Comparison of ENCODE assay signal across 8 mouse cellular contexts in genomic region chrX:101429976-101430375, GRCm38 (mm10). TPM values are rescaled to one million over a fixed set of nuclear protein-coding genes. Genes with fewer than 3 reads are reported as not detected.
A peak's percentile ranks its signal among the peaks of the same experiment; 100 is the strongest.
DNase-seq lines count a peak whose midpoint lies in the region; ATAC-seq and TF ChIP-seq lines count a peak whose summit lies in the region.

No protein-coding gene starts in this region.

- TF ChIP-seq POLR2A in heart, adult 2 months (IDR thresholded peaks at IDR 0.05; ENCODE audit: insufficient read depth, low read depth, low read length): no peak

- no peak for TF ChIP-seq CTCF in heart, adult 2 months (IDR thresholded peaks at IDR 0.05)

- peak; percentile 6 for ATAC-seq in common myeloid progenitor, adult 5-6 weeks (replicated peaks; ENCODE audit: low read depth, poor library complexity, severe bottlenecking)
- peak; percentile 68 for ATAC-seq in hindbrain, embryonic 12.5 days (ENCODE audit: low FRiP score)
- ATAC-seq in megakaryocyte, adult 5-6 weeks (ENCODE audit: poor library complexity, severe bottlenecking): peak; percentile 11

- no peaks in the 10 kb centered on the region for H3K9me3 ChIP-seq in hindbrain, embryonic 12.5 days (replicated peaks)

- intact Hi-C loops in heart, adult 2 months (cut with DNase I): loop anchor here (5.0 kb wide), 1 partner anchor 57 kb away; no protein-coding TSS in a partner anchor

- no peaks in the 10 kb centered on the region for H3K79me2 ChIP-seq in heart, adult 2 months (replicated peaks; ENCODE audit: control insufficient read depth, insufficient read depth, low read length)

- 26% methylated on average over 14 of the region's 14 CpGs for WGBS in heart, adult 2 months
- WGBS in hindbrain, embryonic 12.5 days: 21% methylated on average over 14 of the region's 14 CpGs

- H3K4me1 ChIP-seq in heart, adult 2 months (ENCODE audit: control insufficient read depth, insufficient read depth, low read length): no peaks in the 10 kb centered on the region; the same call in 1 of the 2 replicates
- 0 out of 2 replicates have a peak, but pooled peaks cover 3% of the 10 kb centered on the region for H3K4me1 ChIP-seq in hindbrain, embryonic 12.5 days

- DNase-seq in heart, adult 2 months: no peak
- no peak for DNase-seq in heart, adult 18-20 months
- DNase-seq in 3T3-L1 (ENCODE audit: low read depth, low spot score): peak; percentile 50
- no peak for DNase-seq in adrenal gland, postnatal 10 days
- no peak for DNase-seq in frontal cortex, postnatal 25 days (ENCODE audit: low spot score in 2 of 2)

- peak overlapping the region; percentile 51 for H3K4me2 ChIP-seq in hindbrain, embryonic 12.5 days (replicated peaks)

- no peaks in the 10 kb centered on the region for H3K27me3 ChIP-seq in heart, adult 2 months (ENCODE audit: control insufficient read depth, insufficient read depth, low read length)
- peaks cover 3% of the 10 kb centered on the region; the same call in 1 of the 2 replicates for H3K27me3 ChIP-seq in hindbrain, embryonic 12.5 days

- H3K4me3 ChIP-seq in heart, adult 2 months: peak overlapping the region; percentile 70
- peak overlapping the region; percentile 58 for H3K4me3 ChIP-seq in hindbrain, embryonic 12.5 days

- no peak for TF ChIP-seq EP300 in heart, adult 2 months (IDR thresholded peaks at IDR 0.05; ENCODE audit: insufficient read depth, low read depth, low read length)

- H3K36me3 ChIP-seq in heart, adult 2 months (ENCODE audit: control insufficient read depth, insufficient read depth, low read length): peaks cover 2% of the 10 kb centered on the region
- no peaks in the 10 kb centered on the region; the same call in 1 of the 2 replicates for H3K36me3 ChIP-seq in hindbrain, embryonic 12.5 days

- H3K27ac ChIP-seq in heart, adult 2 months: peak overlapping the region; percentile 83
- peak overlapping the region; percentile 93 for H3K27ac ChIP-seq in hindbrain, embryonic 12.5 days

- H3K9ac ChIP-seq in heart, adult 2 months (ENCODE audit: low read depth, low read length): peak overlapping the region; percentile 88
- peak overlapping the region; percentile 80 for H3K9ac ChIP-seq in hindbrain, embryonic 12.5 days

RNA-seq across cellular contexts. Expression of gene Nono, which starts 0.9 kb away (rescaled TPM):
- 10 to 100 TPM; 57.6 to 70.9 TPM for total RNA-seq in heart, adult 2 months (2021)
- polyA plus RNA-seq in heart, adult 2 months (2012; rRNA removed): 46.7 and 83.4 TPM in 2 replicates
- total RNA-seq in heart, adult 18-20 months (2021): 10 to 100 TPM; 58.2 to 60.3 TPM
- total RNA-seq in common myeloid progenitor, adult 5-6 weeks (2017): 497 and 559 TPM in 2 replicates
- polyA plus RNA-seq in hindbrain, embryonic 12.5 days (2016; fragmentation: Nextera tagmentation; extraction: Ambion mirVana): 502 and 525 TPM in 2 replicates
- total RNA-seq in megakaryocyte, adult 5-6 weeks (2015): 190 and 195 TPM in 2 replicates
- total RNA-seq in megakaryocyte, adult 5-6 weeks (2017): 374 and 382 TPM in 2 replicates
- total RNA-seq in adrenal gland, postnatal 10 days (2021): 100 to 1,000 TPM; 185 to 186 TPM

RNA-seq across cellular contexts. Expression of gene Zmym3, which starts 9.3 kb away (rescaled TPM):
- total RNA-seq in heart, adult 2 months (2021): 10 to 100 TPM; 13.3 to 15.9 TPM
- 18.7 and 36.5 TPM in 2 replicates for polyA plus RNA-seq in heart, adult 2 months (2012; rRNA removed)
- total RNA-seq in heart, adult 18-20 months (2021): 10 to 100 TPM; 13.1 to 15.9 TPM
- 45.9 and 53.1 TPM in 2 replicates for total RNA-seq in common myeloid progenitor, adult 5-6 weeks (2017)
- 43.5 and 52.6 TPM in 2 replicates for polyA plus RNA-seq in hindbrain, embryonic 12.5 days (2016; fragmentation: Nextera tagmentation; extraction: Ambion mirVana)
- 19.2 and 35.4 TPM in 2 replicates for total RNA-seq in megakaryocyte, adult 5-6 weeks (2015)
- 12.6 and 20.2 TPM in 2 replicates for total RNA-seq in megakaryocyte, adult 5-6 weeks (2017)
- 10 to 100 TPM; 54.9 to 91.8 TPM for total RNA-seq in adrenal gland, postnatal 10 days (2021)

RNA-seq across cellular contexts. Expression of gene Itgb1bp2, which starts 18.9 kb away (rescaled TPM):
- 100 to 1,000 TPM; 157 to 183 TPM for total RNA-seq in heart, adult 2 months (2021)
- 194 and 335 TPM in 2 replicates for polyA plus RNA-seq in heart, adult 2 months (2012; rRNA removed)
- total RNA-seq in heart, adult 18-20 months (2021): 100 to 1,000 TPM; 163 to 187 TPM
- total RNA-seq in common myeloid progenitor, adult 5-6 weeks (2017): 0.58 and 0.87 TPM in 2 replicates
- polyA plus RNA-seq in hindbrain, embryonic 12.5 days (2016; fragmentation: Nextera tagmentation; extraction: Ambion mirVana): 3.7 and 7.5 TPM in 2 replicates
- 0.11 and 1.5 TPM in 2 replicates for total RNA-seq in megakaryocyte, adult 5-6 weeks (2015)
- total RNA-seq in megakaryocyte, adult 5-6 weeks (2017): 0.29 and 1.2 TPM in 2 replicates
- total RNA-seq in adrenal gland, postnatal 10 days (2021): 10 to 100 TPM in 1 of 2 experiments, 1 to 10 TPM in 1; 8.9 to 43.1 TPM

RNA-seq across cellular contexts. Expression of gene Gjb1, which starts 53.8 kb away (rescaled TPM):
- total RNA-seq in heart, adult 2 months (2021): not detected
- 0.12 and 0.56 TPM in 2 replicates for polyA plus RNA-seq in heart, adult 2 months (2012; rRNA removed)
- not detected for total RNA-seq in heart, adult 18-20 months (2021)
- total RNA-seq in common myeloid progenitor, adult 5-6 weeks (2017): not detected in 2 replicates
- polyA plus RNA-seq in hindbrain, embryonic 12.5 days (2016; fragmentation: Nextera tagmentation; extraction: Ambion mirVana): 0.22 and 0.60 TPM in 2 replicates
- total RNA-seq in megakaryocyte, adult 5-6 weeks (2015): not detected in 2 replicates
- not detected in 2 replicates for total RNA-seq in megakaryocyte, adult 5-6 weeks (2017)
- total RNA-seq in adrenal gland, postnatal 10 days (2021): 10 to 100 TPM; 42.2 to 80.7 TPM

Comparison
In these comparisons a context has a peak if more than half of its experiments do, and no peak if none do; other contexts are left out.
1. ATAC-seq: peak in every context shown above with its lines; median percentile 68 in hindbrain, embryonic 12.5 days; 11 in megakaryocyte, adult 5-6 weeks; 6 in common myeloid progenitor, adult 5-6 weeks.